Mouse (Mus musculus): ENCODE results near the gene Dnajc10.

The Dnajc10 gene

DNA sequence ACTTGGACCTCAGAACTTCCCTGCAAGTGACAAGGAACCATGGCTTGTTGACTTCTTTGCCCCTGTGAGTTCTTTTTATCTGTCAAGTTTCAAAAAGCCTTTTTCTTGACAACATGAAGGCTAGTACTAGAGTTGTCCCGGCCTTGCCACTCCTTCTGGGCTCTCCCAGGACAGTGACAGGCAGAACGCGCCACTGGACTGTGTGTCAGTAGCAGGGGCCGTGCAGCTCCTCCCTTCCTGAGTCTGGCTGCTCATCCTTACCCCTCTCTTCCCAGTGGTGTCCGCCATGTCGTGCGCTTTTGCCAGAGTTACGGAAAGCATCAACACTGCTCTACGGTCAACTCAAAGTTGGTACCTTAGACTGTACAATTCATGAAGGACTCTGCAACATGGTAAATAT, 25.3 kb downstream of the Dnajc10 start:
- DNase-seq (ENCODE audit: low spot score): no peak

DNA sequence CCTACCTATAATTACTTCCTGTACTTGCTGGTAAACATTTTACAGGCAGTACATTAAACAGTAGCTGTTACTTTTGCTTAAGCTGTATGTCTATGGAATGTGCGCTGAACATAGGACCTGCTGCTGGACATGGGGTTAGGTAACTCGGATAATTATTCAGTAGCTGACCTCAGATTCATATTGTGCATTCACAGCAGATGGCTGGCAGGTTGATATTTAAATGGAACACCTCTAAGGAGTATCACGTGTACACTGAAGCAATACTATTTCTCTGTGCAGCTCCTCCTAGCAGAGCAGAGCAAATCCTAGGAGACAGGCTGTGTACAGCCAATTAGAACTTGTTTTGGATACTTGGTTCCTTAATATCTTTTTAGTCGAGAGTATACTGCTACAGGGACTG, 39.3 kb downstream of the Dnajc10 start:
- DNase-seq (ENCODE audit: low spot score): no peak

DNA sequence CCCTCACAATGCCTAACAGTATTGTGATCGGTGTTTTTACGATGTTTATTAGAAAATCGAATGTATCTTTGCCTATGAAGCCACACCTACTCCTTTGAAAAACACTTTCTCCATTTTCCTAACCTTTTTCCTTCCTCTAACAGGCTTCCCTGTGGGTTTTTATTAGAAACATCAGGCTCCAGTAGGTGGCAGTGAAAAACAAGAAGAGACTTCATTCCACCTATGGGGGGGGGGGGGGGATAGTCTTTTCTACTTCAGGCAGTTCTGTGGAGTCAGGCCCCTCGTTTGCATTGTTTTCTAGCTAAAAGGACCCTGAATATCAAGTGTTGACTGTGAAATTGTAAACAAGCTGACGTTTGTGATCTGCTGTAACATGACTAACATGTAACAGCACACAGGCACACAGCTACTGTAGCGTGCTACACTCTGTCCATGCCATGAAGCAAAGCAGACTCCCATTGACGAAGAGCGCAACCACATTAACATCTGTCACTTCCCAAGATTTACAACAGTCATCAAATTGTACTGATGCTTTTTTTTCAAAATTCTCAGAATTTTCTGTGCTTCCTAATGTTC, 41.5 kb downstream of the Dnajc10 start:
- DNase-seq (ENCODE audit: low spot score): no peak

DNA sequence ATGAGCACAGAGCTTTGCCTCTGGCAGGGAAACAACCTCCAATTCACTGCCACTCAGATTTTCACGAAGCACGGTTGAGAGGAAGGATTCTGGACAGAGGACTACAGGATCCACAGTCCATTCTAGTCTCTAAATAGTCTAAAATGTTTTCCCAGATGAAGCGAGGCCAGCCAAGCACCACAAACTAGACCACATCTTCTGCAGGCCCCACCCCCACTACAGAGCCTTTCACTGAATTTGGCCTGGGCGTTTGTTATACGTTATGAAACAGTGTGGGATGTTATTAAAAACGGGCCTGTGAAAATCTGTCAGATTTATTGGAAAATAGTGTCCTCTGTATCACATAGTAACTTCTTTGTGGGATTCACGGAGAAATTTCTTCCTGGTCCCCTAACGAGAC, 56.2 kb downstream of the Dnajc10 start:
- DNase-seq (ENCODE audit: low spot score): no peak

DNA sequence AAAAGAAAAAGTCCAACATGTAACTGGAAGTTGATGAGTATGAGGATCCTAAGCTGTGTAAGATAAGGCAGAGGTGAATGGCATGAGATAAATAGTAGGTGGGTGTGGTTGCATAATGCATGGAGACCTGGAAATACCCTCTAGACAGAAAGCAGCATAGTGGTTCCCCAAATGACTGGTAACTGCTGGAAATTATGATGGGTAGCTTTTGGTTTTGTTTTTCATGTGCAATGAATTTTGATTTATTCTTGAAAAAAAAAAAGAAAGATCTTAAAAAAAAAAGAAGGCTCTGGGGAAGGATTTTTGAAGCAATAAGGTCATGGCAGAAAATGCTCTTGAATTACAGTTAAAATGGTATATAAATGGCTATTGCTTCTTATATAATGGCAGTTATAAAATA, 59.6 kb downstream of the Dnajc10 start:
- DNase-seq (ENCODE audit: low spot score): no peak

DNA sequence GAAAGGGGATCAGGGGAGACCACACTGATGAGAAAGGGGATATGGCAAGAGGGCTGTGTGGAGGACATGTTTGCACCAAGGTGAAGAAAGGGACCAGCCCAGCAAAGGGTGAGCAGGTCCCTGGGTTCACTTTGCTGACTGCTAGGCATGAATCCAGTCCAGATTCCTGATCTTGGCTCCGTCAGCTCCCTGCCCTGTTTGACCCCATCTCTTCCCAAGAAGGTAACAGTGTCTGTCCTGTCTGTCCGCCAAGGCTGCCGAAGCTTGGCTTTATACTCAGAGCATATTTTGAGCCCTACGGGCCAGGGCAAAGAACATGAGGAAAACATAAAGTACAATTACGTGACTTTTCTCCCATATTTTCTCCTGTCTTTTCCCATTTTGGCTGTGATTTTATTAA, 64.6 kb downstream of the Dnajc10 start:
- DNase-seq (ENCODE audit: low spot score): no peak

DNA sequence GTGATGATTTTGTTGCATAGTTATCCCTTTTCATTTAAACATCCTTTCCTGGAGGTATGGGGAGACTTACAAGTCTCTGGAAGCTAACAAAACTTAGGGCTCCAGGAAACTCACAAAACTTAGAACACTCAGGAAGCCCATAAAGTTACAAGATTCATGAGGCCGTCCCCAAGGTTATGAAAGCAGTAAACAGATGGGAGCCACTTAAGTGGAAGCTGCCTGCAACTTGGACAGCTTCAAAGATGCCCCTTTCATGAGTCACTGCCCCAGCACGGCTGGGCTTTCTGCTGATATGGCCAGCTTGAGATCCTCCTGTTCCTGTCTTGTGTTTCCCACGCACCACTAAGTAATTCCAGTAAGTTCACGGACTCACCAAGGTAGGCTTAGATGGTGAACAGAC, 69.2 kb downstream of the Dnajc10 start:
- DNase-seq (ENCODE audit: low spot score): no peak

DNA sequence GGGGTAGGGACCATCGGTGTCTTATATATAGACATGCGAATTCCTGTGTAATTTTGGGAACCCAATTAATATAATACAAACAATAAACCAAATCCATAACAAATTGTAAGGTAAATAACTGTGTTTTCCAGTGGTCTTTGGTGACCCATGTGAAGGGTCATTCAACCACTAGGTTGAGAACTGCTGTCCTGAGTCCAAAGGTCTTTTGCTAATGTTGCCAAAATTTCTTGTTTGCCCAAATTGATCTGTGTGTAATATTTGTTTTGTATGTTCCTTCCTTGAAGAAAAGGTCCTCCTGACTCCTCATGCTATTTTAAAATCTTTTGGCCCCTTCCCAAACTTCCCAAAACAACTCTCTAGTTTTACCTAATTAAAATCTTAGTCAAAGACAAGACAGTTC, 71.0 kb downstream of the Dnajc10 start:
- DNase-seq (ENCODE audit: low spot score): no peak

DNA sequence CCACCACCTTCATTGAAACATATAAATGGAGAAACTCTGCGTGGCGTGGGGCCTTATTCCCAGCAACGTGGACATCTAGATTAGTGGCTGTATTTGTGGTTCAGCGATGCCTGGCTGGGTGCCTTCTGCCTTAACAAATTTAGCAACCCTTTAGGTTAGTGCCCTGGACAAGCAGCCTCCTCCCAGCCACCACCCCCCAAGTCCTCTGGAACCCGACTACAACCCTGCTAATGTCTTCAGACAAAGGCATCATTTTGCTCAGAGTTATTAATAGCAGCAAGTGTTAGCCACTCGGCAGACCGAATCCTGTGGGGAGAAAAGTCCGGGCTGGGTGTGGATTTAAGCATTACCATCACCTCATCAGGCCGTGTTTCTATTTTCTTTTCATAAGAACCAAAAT, 72.4 kb downstream of the Dnajc10 start:
- DNase-seq (ENCODE audit: low spot score): no peak

DNA sequence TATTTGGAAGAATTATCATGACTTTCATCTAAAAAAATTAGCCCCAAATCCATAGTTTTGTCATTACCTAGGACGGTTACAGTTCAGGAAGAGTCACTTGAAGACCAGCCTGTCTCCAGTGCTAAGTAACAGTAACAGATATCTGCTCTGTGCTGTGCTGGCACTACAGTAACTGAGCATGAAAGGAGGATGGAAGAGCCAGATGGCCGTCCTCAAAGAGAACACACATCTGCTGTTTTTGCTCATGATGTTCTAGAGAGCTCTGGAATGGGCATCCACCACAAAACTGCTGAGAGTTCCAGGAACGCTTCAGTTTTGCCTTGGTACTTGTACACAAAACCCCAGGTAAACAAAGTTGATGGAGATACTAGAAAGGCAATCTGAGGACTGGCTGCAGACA, 73.1 kb downstream of the Dnajc10 start:
- no peak for DNase-seq (ENCODE audit: low spot score)

DNA sequence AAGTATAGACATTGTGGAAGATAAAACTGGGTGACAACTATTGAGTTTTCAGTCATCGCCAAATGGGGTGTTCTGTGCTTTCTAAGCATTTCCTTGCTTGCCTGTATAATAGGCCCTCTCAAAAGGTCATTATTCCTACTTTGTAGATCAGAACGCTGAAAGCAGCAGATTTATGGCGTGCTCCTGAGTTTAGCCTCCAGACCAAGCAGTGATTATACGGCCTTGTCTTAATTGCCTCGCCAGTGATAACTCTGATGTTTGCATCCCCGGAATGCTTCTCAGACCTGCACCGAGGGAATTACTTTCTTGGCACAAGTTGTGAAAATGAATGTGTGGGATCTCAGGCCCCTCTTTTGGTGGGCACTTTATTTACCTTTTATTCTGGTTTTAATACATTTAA, 80.8 kb downstream of the Dnajc10 start:
- DNase-seq (ENCODE audit: low spot score): no peak

DNA sequence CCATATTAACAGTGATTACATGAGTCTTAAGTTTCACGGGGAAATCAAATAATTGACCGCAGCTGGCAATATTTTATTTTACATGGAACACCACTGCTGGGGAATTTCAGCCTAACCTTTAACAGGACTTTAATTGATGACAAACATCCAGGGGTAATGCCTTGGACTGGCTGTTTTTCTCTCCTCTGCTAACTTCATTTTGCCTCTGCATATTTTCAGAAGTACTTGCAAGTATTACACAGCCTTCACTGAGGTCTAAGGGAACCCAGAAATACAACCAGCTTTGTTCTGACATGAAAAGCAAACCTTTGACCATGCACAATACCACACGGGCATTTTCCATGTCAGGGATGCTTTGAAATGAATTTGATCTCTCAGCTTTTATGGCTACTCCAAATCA, 81.6 kb downstream of the Dnajc10 start:
- DNase-seq (ENCODE audit: low spot score): no peak

DNA sequence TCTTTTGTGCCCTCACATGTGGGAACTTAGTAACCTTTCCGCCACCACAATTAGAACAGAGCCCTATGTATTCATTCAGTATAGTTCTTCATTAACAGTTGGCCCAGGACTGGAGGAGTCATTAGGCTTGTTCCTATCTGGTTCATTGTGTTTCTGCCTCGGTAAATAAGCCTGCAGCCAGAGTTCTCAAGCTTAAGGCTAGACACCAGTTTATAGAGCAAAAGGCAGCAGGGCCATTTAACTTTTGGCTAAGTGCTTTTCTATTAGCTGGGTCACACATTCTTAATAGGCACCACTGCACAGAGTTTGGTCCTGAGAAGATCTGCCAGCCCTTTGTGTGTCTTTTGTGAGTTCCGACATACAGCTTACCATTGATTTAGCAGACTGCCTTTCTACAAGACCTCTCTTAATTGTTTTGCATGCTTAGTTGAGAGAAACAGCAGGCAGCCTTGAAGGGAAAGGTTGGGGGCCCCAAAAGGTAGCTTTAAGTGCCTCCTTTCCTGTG, 83.4 kb downstream of the Dnajc10 start:
- DNase-seq (ENCODE audit: low spot score): no peak

Data from testis, postnatal 10 days (tissue).